Mouse (Mus musculus) intestine, postnatal 0 days (tissue): Measurements from ENCODE around the gene Slc8a1. TPM values are rescaled to one million over a fixed set of nuclear protein-coding genes. Genes with fewer than 3 reads are reported as not detected.

Source experiments
- ATAC-seq: fragments of 200-750 bp; cut with Nextera tagmentation; 2 replicates; pipeline ENCODE4 v1.8.0; 2017; ENCODE audit warnings: mild to moderate bottlenecking, moderate TSS enrichment, moderate library complexity
- H3K27ac ChIP-seq: fragments of 300-500 bp; sonication (generic); 2 replicates; pipeline ENCODE4 v1.5.1; 2014; ENCODE audit warnings: mild to moderate bottlenecking, low read depth, low read length, moderate library complexity
- H3K27me3 ChIP-seq: fragments of 300-500 bp; sonication (generic); replicated peaks from 2 replicates; pipeline ENCODE4 v1.6.1; 2014; ENCODE audit warnings: low read length, mixed read lengths; ENCODE audit not compliant: control insufficient read depth, insufficient read depth
- H3K36me3 ChIP-seq: fragments of 300-500 bp; sonication (generic); 2 replicates; pipeline ENCODE4 v1.6.1; 2014; ENCODE audit warnings: mild to moderate bottlenecking, moderate library complexity; ENCODE audit not compliant: control insufficient read depth, insufficient read depth
- H3K4me1 ChIP-seq: fragments of 300-500 bp; sonication (generic); replicated peaks from 2 replicates; pipeline ENCODE4 v1.6.1; 2014; ENCODE audit warnings: antibody characterized with exemption, low read length, mixed read lengths; ENCODE audit not compliant: control insufficient read depth, insufficient read depth
- H3K4me2 ChIP-seq: fragments of 300-500 bp; sonication (generic); replicated peaks from 2 replicates; pipeline ENCODE4 v1.6.1; 2014; ENCODE audit warnings: low read depth, mild to moderate bottlenecking, moderate library complexity
- H3K4me3 ChIP-seq: fragments of 300-500 bp; sonication (generic); 2 replicates; pipeline ENCODE4 v1.5.1; 2014; ENCODE audit warnings: low read depth, low read length
- H3K9ac ChIP-seq: fragments of 300-500 bp; sonication (generic); 2 replicates; pipeline ENCODE4 v1.6.1; 2014; ENCODE audit warnings: mild to moderate bottlenecking, low read depth, low read length
- H3K9me3 ChIP-seq: fragments of 300-500 bp; sonication (generic); 2 replicates; pipeline ENCODE4 v1.6.1; 2016; ENCODE audit warnings: mixed run types; ENCODE audit not compliant: control insufficient read depth
- CTCF ChIP-seq: sonication (generic); IDR thresholded peaks from 2 replicates; pipeline ENCODE4 v1.5.1; 2016; ENCODE audit warnings: low read depth, mild to moderate bottlenecking, control low read depth, antibody characterized with exemption, moderate library complexity
- WGBS: fragments of 180-500 bp; shearing (Covaris S2); extraction: QIAGEN DNeasy Blood & Tissue Kit; methylation state at CpG from one replicate; pipeline ENCODE4 v1.1.7; 2014; 5-methylcytosine and 5-hydroxymethylcytosine counted together
- polyA plus RNA-seq: library from polyadenylated mRNA; unstranded; fragments of >200 nt; fragmentation: Nextera tagmentation; extraction: Ambion mirVana; gene quantifications from 2 replicates; pipeline ENCODE4 v1.2.1, GENCODE M21; 2015

Slc8a1 gene
- polyA plus RNA-seq, 1 experiment from 2014 or later = 2.9 TPM

DNA sequence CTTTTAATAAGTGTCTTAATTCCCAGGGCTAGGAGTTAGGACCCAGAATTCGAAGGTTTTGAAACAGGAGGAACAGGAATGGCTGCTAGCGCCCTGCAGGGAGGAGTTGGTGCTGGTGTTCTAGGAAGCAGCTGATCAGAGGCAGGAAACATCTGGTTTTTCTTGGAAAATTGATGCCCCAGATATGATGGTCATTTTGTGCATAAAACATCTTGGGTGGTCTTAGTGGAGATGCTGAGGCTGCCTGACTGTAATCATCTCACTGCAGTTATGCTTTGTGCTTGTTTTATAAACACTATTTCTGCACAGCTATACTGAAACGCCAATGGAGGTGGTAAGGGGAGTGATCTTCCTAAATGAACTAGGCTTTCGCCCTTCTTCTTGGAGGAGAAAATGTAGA lies 345.1 kb downstream of the Slc8a1 start:
- no peak overlapping the region for H3K4me2 ChIP-seq
- no peak overlapping the region for H3K4me3 ChIP-seq
- H3K36me3 ChIP-seq = no peaks in the 10 kb centered on the region
- no peak overlapping the region for H3K27ac ChIP-seq
- no peaks in the 10 kb centered on the region for H3K4me1 ChIP-seq
- H3K9ac ChIP-seq = no peak overlapping the region
- no peak for ATAC-seq
- WGBS = 57% methylated on average over 4 of the region's 4 CpGs
- no peaks in the 10 kb centered on the region for H3K27me3 ChIP-seq
- TF ChIP-seq CTCF = no peak
- H3K9me3 ChIP-seq = no peaks in the 10 kb centered on the region

DNA sequence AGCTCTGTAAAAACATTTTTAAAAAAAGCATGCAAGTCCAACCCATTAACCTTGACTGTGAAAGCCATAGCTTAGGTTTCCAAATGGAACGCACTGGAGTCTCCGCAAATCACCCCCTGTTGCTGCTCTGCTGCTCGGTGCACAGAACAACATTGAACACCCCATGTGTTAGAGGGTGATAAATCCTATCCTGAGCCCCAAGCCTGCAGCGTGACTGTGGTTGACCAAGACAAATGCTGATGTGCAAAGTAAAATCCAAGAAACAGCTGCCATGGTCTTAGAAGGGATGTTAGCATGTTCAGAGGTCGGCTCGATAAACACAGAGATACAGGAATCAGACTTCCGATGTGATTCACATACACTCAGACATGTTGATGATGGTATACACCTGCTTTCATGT lies 346.7 kb downstream of the Slc8a1 start:
- H3K4me1 ChIP-seq = no peaks in the 10 kb centered on the region
- no peak for TF ChIP-seq CTCF
- ATAC-seq = no peak
- no peaks in the 10 kb centered on the region for H3K27me3 ChIP-seq
- no peak overlapping the region for H3K27ac ChIP-seq
- H3K9me3 ChIP-seq = no peaks in the 10 kb centered on the region
- 76% methylated on average over 7 of the region's 7 CpGs for WGBS
- H3K36me3 ChIP-seq = no peaks in the 10 kb centered on the region
- H3K4me3 ChIP-seq = no peak overlapping the region
- no peak overlapping the region for H3K9ac ChIP-seq
- no peak overlapping the region for H3K4me2 ChIP-seq

DNA sequence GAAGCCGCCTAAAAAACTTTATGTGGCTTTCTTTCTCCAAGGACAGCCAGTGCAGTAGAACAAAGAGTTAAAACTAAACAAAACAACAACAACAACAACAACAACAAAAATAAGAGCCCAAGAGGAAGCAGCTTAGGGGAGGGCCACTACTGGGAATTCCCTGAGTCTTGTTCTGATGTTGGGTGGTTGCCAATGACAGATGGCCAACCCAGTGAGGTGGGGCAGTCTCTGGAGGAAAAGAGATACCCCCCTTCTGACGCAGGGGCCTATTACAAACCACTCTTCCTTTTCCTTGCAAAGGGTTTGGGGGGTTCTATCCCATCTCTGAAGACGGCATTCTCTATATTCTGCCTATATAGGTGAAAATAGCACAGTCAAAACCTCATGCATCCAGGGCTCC lies 347.4 kb downstream of the Slc8a1 start:
- no peak overlapping the region for H3K4me2 ChIP-seq
- H3K4me1 ChIP-seq = no peaks in the 10 kb centered on the region
- no peak for TF ChIP-seq CTCF
- no peak overlapping the region for H3K27ac ChIP-seq
- WGBS = 82% methylated on average over 3 of the region's 3 CpGs
- no peak overlapping the region for H3K9ac ChIP-seq
- no peaks in the 10 kb centered on the region for H3K36me3 ChIP-seq
- no peaks in the 10 kb centered on the region for H3K9me3 ChIP-seq
- no peak for ATAC-seq
- H3K4me3 ChIP-seq = no peak overlapping the region
- no peaks in the 10 kb centered on the region for H3K27me3 ChIP-seq

DNA sequence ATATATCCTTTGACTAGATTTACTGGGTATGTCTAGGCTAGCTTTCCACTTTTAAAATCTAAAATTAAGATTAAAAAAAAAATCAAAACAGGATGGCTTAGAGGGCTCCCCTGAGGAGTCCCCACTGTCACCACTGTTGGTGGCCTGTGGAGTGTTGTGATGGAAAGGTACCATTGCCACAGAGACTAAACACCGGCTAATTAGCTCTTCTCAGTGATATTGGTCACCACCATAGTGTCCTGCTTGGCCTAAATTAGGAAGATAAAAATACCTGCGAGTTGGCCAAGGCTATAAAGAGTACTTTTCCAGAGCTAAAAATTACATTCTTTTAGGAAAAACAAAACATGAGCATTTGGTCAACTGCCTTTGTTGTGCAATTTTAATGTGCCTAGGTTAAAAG lies 352.1 kb downstream of the Slc8a1 start:
- WGBS = 87% methylated on average over 2 of the region's 2 CpGs
- H3K9ac ChIP-seq = no peak overlapping the region
- H3K4me1 ChIP-seq = no peaks in the 10 kb centered on the region
- H3K4me3 ChIP-seq = no peak overlapping the region
- no peak overlapping the region for H3K4me2 ChIP-seq
- no peaks in the 10 kb centered on the region for H3K9me3 ChIP-seq
- no peak overlapping the region for H3K27ac ChIP-seq
- no peak for ATAC-seq
- TF ChIP-seq CTCF = no peak
- H3K27me3 ChIP-seq = no peaks in the 10 kb centered on the region
- no peaks in the 10 kb centered on the region for H3K36me3 ChIP-seq

DNA sequence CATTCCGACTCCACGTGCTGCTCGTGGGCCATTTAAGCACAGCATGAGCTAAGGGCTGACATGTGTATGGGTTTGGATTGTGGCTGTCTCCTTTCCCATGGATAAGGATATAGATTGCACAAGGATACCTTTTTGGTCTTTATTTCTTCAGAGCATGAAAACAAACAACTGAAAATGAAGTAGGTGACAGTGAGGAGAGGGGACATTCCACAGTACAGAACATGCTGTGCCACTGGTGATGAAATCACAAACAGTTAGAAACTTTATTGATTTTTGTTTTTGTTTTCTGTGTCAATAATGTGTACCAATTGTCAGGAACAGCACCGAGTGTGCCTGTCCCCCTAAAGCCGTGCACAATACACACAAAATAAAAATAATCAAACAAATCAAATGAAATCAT lies 352.7 kb downstream of the Slc8a1 start:
- Histone ChIP-seq H3K27ac (no peak overlapping the region), H3K27me3 (no peaks in the 10 kb centered on the region), H3K4me3 (no peak overlapping the region), H3K9me3 (no peaks in the 10 kb centered on the region), H3K4me2 (no peak overlapping the region), H3K9ac (no peak overlapping the region), H3K4me1 (no peaks in the 10 kb centered on the region), H3K36me3 (no peaks in the 10 kb centered on the region)
- WGBS = 81% methylated on average over 5 of the region's 5 CpGs
- no peak for ATAC-seq
- no peak for TF ChIP-seq CTCF

DNA sequence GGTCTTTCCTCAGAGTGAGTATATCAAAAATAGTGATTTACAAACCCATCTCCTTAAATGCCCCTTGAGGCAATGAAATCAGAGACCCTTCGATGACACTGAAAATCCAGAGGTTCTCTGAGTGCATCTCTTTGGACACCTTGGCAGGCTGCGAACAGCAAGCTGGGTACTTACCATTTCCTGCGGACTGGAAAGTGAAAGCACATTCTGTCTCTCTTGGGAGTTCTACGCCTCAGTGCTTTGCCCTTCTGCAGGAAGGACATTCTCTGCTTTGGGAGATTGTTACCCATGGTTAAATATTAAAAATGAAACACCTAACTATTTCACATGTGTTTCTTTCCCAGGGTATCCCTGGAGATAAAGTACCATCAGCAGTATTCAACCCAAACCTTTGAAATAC lies 354.7 kb downstream of the Slc8a1 start:
- Histone ChIP-seq H3K27me3 (no peaks in the 10 kb centered on the region), H3K9ac (no peak overlapping the region), H3K36me3 (no peaks in the 10 kb centered on the region), H3K4me1 (no peaks in the 10 kb centered on the region), H3K4me2 (no peak overlapping the region), H3K9me3 (no peaks in the 10 kb centered on the region), H3K27ac (no peak overlapping the region), H3K4me3 (no peak overlapping the region)
- no peak for ATAC-seq
- WGBS = 91% methylated on average over 4 of the region's 4 CpGs
- TF ChIP-seq CTCF = no peak

DNA sequence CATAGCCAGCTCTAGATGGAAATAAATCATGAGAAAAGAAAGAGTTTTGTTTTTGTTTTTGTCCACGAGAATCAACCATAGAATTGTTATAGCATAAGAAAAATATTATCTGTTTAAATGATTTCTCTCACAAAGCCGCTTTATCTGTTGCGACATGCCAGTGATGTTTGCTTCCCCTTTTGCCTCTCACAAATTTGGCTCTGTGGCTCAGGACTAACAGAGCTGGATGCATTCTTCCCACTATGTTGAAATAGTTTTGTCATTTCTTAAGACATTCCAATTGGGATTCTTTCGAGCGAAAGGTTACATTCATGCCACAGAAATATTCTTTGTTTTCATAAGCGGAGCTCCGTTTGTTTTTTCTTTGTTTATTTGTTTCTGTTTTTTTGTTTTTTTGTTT lies 359.7 kb downstream of the Slc8a1 start:
- 82% methylated on average over 7 of the region's 7 CpGs for WGBS
- H3K27me3 ChIP-seq = no peaks in the 10 kb centered on the region
- H3K27ac ChIP-seq = no peak overlapping the region
- no peak overlapping the region for H3K9ac ChIP-seq
- H3K4me3 ChIP-seq = no peak overlapping the region
- TF ChIP-seq CTCF = no peak
- no peaks in the 10 kb centered on the region for H3K4me1 ChIP-seq
- H3K9me3 ChIP-seq = no peaks in the 10 kb centered on the region
- no peak overlapping the region for H3K4me2 ChIP-seq
- no peak for ATAC-seq
- H3K36me3 ChIP-seq = no peaks in the 10 kb centered on the region
